Mouse (Mus musculus) lung, postnatal 0 days (tissue): ENCODE measurements at regions not wholly inside any gene's neighbourhood (a gene's known extent, or its start where the extent isn't known, plus 50 kb on each side); places are given as distances from the start of the nearest gene placed in this dataset.

ENCODE experiments used
- CTCF ChIP-seq: IDR thresholded peaks from 2 replicates; pipeline ENCODE4 v1.5.1; 2016; ENCODE audit warnings: antibody characterized with exemption, mild to moderate bottlenecking
- EP300 ChIP-seq: IDR thresholded peaks from 2 replicates; pipeline ENCODE4 v1.6.1; 2016; ENCODE audit warnings: antibody characterized with exemption, mild to moderate bottlenecking, control low read depth

DNA sequence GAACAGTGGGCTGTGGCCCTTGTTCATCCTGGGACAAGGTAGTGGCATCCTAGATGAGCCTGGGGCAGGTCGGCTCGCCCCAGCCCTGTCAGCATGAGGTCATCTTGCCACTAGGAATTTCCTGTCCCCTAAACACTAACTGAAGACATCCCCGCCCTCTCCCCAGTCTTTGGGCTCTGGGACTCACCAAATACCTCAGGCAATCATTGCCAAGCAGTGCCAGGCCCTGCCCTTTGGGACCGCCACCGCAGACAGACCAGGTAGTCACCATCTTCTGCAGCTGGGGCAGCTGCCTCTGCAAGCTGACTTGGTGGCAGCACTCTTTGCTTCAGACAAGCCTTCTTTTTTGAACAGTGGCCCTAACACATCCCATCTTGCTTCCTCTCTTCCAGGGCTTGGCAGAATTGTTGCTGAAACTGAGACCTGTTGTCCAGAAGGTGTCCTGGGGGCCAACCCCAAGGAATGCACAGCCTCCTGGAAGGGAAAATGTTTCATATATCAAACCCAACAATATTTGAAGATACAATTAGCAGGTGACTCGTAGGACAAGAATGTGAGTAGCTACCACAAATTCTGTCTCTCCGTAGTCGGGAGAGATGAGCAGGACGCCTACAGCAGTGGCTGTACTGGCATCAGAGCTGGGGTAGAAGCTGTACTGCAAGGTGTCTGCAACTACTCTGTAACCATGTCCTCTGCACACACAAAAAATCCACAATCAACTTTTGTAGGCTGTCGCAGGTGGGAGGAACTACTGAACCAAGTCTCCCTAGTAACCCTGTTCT is 79.0 kb upstream of the Bnc1 start:
- no peak for TF ChIP-seq EP300
- no peak for TF ChIP-seq CTCF
